Mouse (Mus musculus) brain, adult 2 months (tissue): ENCODE results near the gene Sap30l.
A peak's percentile ranks its signal among the peaks of the same experiment; 100 is the strongest.

Experiments
- DNase-seq: peaks from one replicate; pipeline ENCODE4 v3.0.0; 2011; ENCODE audit warnings: low read depth, low spot score

Sap30l gene

GRCm38 (mm10) chr11:57800971-57801765, at the start of gene Sap30l:
TSS of gene Sap30l (plus strand) at chr11:57801637.
- DNase-seq = peak; percentile 97

- peak; percentile 53 for DNase-seq
These were observed 47.8 kb upstream of the Sap30l start for GRCm38 (mm10) chr11:57753538-57754203.

- no peak for DNase-seq
These were observed 42.8 kb upstream of the Sap30l start for GRCm38 (mm10) chr11:57758621-57759020.

- peak; percentile 37 for DNase-seq
These were observed 40.9 kb upstream of the Sap30l start for GRCm38 (mm10) chr11:57760509-57761058.

GRCm38 (mm10) chr11:57761347-57761746, 40.1 kb upstream of the Sap30l start:
- DNase-seq = no peak

GRCm38 (mm10) chr11:57764124-57764523, 37.3 kb upstream of the Sap30l start:
- DNase-seq = no peak

- DNase-seq = no peak
These were observed 34.8 kb upstream of the Sap30l start for GRCm38 (mm10) chr11:57766617-57767016.

GRCm38 (mm10) chr11:57767171-57767570, 34.3 kb upstream of the Sap30l start:
- no peak for DNase-seq

GRCm38 (mm10) chr11:57770776-57771175, 30.7 kb upstream of the Sap30l start:
- no peak for DNase-seq

GRCm38 (mm10) chr11:57771676-57772075, 29.8 kb upstream of the Sap30l start:
- peak; percentile 37 for DNase-seq

- DNase-seq = no peak
These were observed 28.0 kb upstream of the Sap30l start for GRCm38 (mm10) chr11:57773479-57773878.

GRCm38 (mm10) chr11:57773936-57774335, 27.5 kb upstream of the Sap30l start:
- no peak for DNase-seq

- DNase-seq = no peak
These were observed 25.6 kb upstream of the Sap30l start for GRCm38 (mm10) chr11:57775868-57776267.

- no peak for DNase-seq
These were observed 24.9 kb upstream of the Sap30l start for GRCm38 (mm10) chr11:57776546-57776945.

- DNase-seq = peak; percentile 81
These were observed 23.1 kb upstream of the Sap30l start for GRCm38 (mm10) chr11:57778349-57778748.

- DNase-seq = no peak
These were observed 21.6 kb upstream of the Sap30l start for GRCm38 (mm10) chr11:57779824-57780223.

GRCm38 (mm10) chr11:57786616-57787418, 14.6 kb upstream of the Sap30l start:
- peak; percentile 72 for DNase-seq

- DNase-seq = peak; percentile 57
These were observed 13.5 kb upstream of the Sap30l start for GRCm38 (mm10) chr11:57787913-57788312.

- no peak for DNase-seq
These were observed 10.4 kb upstream of the Sap30l start for GRCm38 (mm10) chr11:57790866-57791535.

- DNase-seq = no peak
These were observed 6.4 kb upstream of the Sap30l start for GRCm38 (mm10) chr11:57795086-57795485.

GRCm38 (mm10) chr11:57797828-57798227, 3.6 kb upstream of the Sap30l start:
- DNase-seq = no peak
